Mouse (Mus musculus) CH12.LX (cell line): ENCODE measurements at regions not wholly inside any gene's neighbourhood (a gene's known extent, or its start where the extent isn't known, plus 50 kb on each side); places are given as distances from the start of the nearest gene placed in this dataset.

Source experiments
- DNase-seq: peaks from one replicate; pipeline ENCODE4 v3.0.0-alpha.2; 2013; ENCODE audit errors: extremely low read depth
- H3K27ac ChIP-seq: 2 replicates; pipeline ENCODE4 v1.5.1; 2012; ENCODE audit warnings: low read depth, mild to moderate bottlenecking, control low read depth, moderate library complexity; ENCODE audit not compliant: insufficient read depth
- H3K27me3 ChIP-seq: replicated peaks from 2 replicates; pipeline ENCODE3; 2012; ENCODE audit warnings: inconsistent platforms
- H3K36me3 ChIP-seq, 2 experiments: replicated peaks in 1 of 2; 2 replicates each; pipeline versions ENCODE3 to v1.6.1; 2012; ENCODE audit warnings: inconsistent platforms in 1 of 2, low read length in 1 of 2, mild to moderate bottlenecking in 1 of 2, mixed read lengths in 1 of 2, moderate library complexity in 1 of 2; ENCODE audit not compliant: control insufficient read depth in 1 of 2, insufficient read depth in 1 of 2
- H3K4me1 ChIP-seq, 2 experiments: 2 replicates each; pipeline ENCODE4 v1.6.1; 2012; ENCODE audit warnings: inconsistent platforms in 1 of 2, moderate library complexity in 1 of 2; ENCODE audit not compliant: insufficient read depth in 2 of 2, control insufficient read depth in 1 of 2
- H3K4me2 ChIP-seq: 2 replicates; pipeline ENCODE4 v1.6.1; 2012; ENCODE audit warnings: low read depth, mild to moderate bottlenecking, control low read depth; ENCODE audit not compliant: poor library complexity, insufficient read depth, severe bottlenecking
- H3K4me3 ChIP-seq, 3 experiments: fragments of 150-350 bp in 1 of 3; sonication (generic) in 1 of 3; replicated peaks in 1 of 3; 2 replicates each; pipeline versions ENCODE3 to v1.5.1; 2011 to 2012; ENCODE audit warnings: low read depth in 2 of 3, low read length in 2 of 3, mild to moderate bottlenecking in 2 of 3, moderate library complexity in 2 of 3, control low read depth in 1 of 3, improper control_type of control experiment in 1 of 3, inconsistent platforms in 1 of 3, mixed read lengths in 1 of 3; ENCODE audit not compliant: poor library complexity in 1 of 3
- H3K79me2 ChIP-seq: replicated peaks from 2 replicates; pipeline ENCODE4 v1.6.1; 2012; ENCODE audit warnings: mild to moderate bottlenecking, moderate library complexity; ENCODE audit not compliant: control insufficient read depth, poor library complexity, insufficient read depth, severe bottlenecking; ENCODE audit errors: extremely low read depth
- H3K9ac ChIP-seq: 2 replicates; pipeline ENCODE4 v1.6.1; 2012; ENCODE audit warnings: low read depth, mild to moderate bottlenecking, control low read depth, moderate library complexity; ENCODE audit not compliant: insufficient read depth
- H3K9me3 ChIP-seq: replicated peaks from 2 replicates; pipeline ENCODE3; 2012; ENCODE audit warnings: low read length, inconsistent platforms, mixed read lengths
- CHD1 ChIP-seq: IDR thresholded peaks from 2 replicates; pipeline ENCODE4 v1.6.1; 2012; ENCODE audit warnings: low read depth, low read length, improper control_type of control experiment, inconsistent platforms
- EP300 ChIP-seq: IDR thresholded peaks from 2 replicates; pipeline ENCODE4 v1.6.1; 2011; ENCODE audit warnings: low read length, improper control_type of control experiment
- GABPA ChIP-seq: IDR thresholded peaks from 2 replicates; pipeline ENCODE4 v1.6.1; 2012; ENCODE audit warnings: low read depth, low read length, improper control_type of control experiment, inconsistent platforms; ENCODE audit not compliant: insufficient replicate concordance
- HCFC1 ChIP-seq: IDR thresholded peaks from 2 replicates; pipeline ENCODE4 v1.6.1; 2012; ENCODE audit warnings: low read depth, mild to moderate bottlenecking, inconsistent platforms, low read length, improper control_type of control experiment
- IRF4 ChIP-seq: IDR thresholded peaks from 2 replicates; pipeline ENCODE4 v1.6.1; 2014; ENCODE audit warnings: low read depth, mild to moderate bottlenecking, inconsistent platforms, low read length, improper control_type of control experiment
- JUN ChIP-seq: IDR thresholded peaks from 2 replicates; pipeline ENCODE4 v1.6.1; 2011; ENCODE audit warnings: low read depth, mild to moderate bottlenecking, low read length, improper control_type of control experiment, moderate library complexity; ENCODE audit not compliant: insufficient read depth
- JUND ChIP-seq: conservative IDR thresholded peaks from 2 replicates; pipeline ENCODE4 v1.6.1; 2011; ENCODE audit warnings: low read depth, low read length, improper control_type of control experiment
- NELFE ChIP-seq: IDR thresholded peaks from 2 replicates; pipeline ENCODE4 v1.6.1; 2011; ENCODE audit warnings: low read depth, low read length, improper control_type of control experiment
- PAX5 ChIP-seq: IDR thresholded peaks from 2 replicates; pipeline ENCODE4 v1.6.1; 2012; ENCODE audit warnings: low read length, inconsistent platforms, mixed read lengths
- POLR2A ChIP-seq: IDR thresholded peaks from 2 replicates; pipeline ENCODE4 v1.6.1; 2011; ENCODE audit warnings: low read depth, mild to moderate bottlenecking, improper control_type of control experiment, low read length
- RAD21 ChIP-seq: IDR thresholded peaks from 2 replicates; pipeline ENCODE4 v1.6.1; 2011; ENCODE audit warnings: low read depth, mild to moderate bottlenecking, low read length, improper control_type of control experiment, moderate library complexity
- RCOR1 ChIP-seq: conservative IDR thresholded peaks from 2 replicates; pipeline ENCODE4 v1.6.1; 2012; ENCODE audit warnings: low read depth, mild to moderate bottlenecking, inconsistent platforms, low read length, improper control_type of control experiment
- TCF12 ChIP-seq: IDR thresholded peaks from 2 replicates; pipeline ENCODE4 v1.6.1; 2014; ENCODE audit warnings: low read depth, mild to moderate bottlenecking, inconsistent platforms, low read length, improper control_type of control experiment
- ZMIZ1 ChIP-seq: IDR thresholded peaks from 2 replicates; pipeline ENCODE4 v1.6.1; 2012; ENCODE audit warnings: low read depth, mild to moderate bottlenecking, inconsistent platforms, low read length, improper control_type of control experiment
- ZNF384 ChIP-seq: IDR thresholded peaks from 2 replicates; pipeline ENCODE4 v1.6.1; 2012; ENCODE audit warnings: low read depth, low read length, improper control_type of control experiment, inconsistent platforms
- dilution Hi-C: fragments of 300-500 bp; cut with MboI; formaldehyde crosslinking; loops from 2 replicates; pipeline ENCODE4 v1.14.3; 2020; ENCODE audit warnings: low sequenced_read_pairs; ENCODE audit not compliant: extremely low pct_unique_long_range_greater_than_20kb, extremely low pct_ligation_motif_present
- in situ Hi-C: fragments of 300-500 bp; cut with MboI; formaldehyde crosslinking; loops from 3 replicates; pipeline ENCODE4 v1.14.3; 2019; ENCODE audit warnings: low sequenced_read_pairs, low pct_ligation_motif_present, low pct_unique_long_range_greater_than_20kb, mixed read lengths

DNA sequence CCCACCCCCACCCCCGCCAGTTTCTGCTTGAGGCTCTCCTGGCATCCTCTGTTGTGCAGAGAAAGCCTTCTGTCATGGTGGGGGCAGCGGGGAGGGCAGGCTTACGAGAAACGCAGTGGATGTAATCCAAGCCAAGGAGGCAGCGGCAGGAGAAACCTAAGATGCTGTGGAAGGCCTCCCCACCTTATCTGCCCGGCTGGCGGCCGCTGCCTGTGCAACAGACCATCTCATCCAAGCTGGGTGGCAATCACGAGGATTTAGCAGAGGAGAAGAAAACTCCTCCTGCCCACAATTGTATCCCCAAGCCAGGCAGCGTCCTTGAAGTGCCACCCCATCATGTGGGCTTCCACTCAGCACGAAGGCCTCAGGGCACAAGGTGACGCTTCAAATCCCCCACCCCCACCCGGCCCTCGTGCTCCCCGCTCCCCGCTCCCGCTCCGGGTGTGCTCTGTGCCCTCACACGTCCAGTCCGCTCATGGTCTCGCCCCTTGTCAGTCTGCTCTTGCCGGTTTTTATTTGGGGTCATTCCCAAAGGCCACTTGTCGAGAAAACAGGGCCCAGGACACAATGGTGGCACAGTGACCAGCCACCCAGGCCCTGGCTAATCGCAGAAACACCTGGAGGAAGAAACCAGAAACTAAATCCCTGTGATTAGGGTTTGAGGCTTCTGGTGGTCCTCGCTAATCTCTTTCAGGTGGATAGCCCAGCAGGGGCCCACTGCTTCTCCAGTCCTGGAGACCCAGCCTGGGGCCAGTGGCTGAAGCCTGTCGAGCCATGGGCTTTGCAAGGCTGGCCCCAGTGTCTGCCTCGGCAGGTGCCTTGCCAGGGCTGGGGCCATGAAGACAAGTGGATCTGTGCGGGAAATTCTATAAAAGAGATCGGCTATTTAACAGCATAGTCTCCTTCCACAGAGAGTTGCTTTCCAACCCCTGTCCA, 58.6 kb upstream of the Gsc start:
- no peaks in the 10 kb centered on the region for H3K4me1 ChIP-seq
- H3K9ac ChIP-seq, result no peak overlapping the region
- no peak overlapping the region for H3K4me2 ChIP-seq
- H3K4me3 ChIP-seq, result no peak overlapping the region
- H3K79me2 ChIP-seq, result no peaks in the 10 kb centered on the region
- TF ChIP-seq RCOR1 (no peak), CHD1 (no peak), PAX5 (no peak), TCF12 (no peak), ZNF384 (no peak)
- dilution Hi-C loops, result no loop called here
- in situ Hi-C loops, result no loop called here
- H3K36me3 ChIP-seq, result no peaks in the 10 kb centered on the region
- H3K9me3 ChIP-seq, result peaks cover 3% of the 10 kb centered on the region
- H3K27ac ChIP-seq, result no peak overlapping the region
- peaks cover 77% of the 10 kb centered on the region for H3K27me3 ChIP-seq
- DNase-seq, result no peak

DNA sequence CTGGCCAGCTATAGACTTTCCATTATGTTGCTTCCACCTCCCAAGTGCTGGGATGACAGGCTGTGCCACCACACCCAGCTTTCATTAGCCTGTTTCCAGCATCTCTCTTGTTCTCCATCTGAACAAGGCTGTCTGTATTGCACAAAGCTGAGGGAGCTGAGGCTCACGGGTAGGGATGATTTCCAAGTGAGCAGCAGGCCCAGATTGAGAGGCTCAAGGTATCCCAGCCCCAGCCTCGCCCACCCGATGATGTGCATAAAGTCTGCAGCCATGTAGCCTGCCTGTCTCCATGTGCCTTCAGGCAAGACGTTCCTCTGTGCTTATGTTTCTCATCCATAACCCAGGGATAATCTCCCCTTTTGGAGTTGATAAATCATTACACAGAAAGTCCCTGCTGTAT, 57.5 kb upstream of the Gsc start:
- H3K4me3 ChIP-seq, result no peak overlapping the region
- no peaks in the 10 kb centered on the region for H3K36me3 ChIP-seq
- H3K9ac ChIP-seq, result no peak overlapping the region
- no peaks in the 10 kb centered on the region for H3K4me1 ChIP-seq
- H3K79me2 ChIP-seq, result no peaks in the 10 kb centered on the region
- H3K4me2 ChIP-seq, result no peak overlapping the region
- H3K9me3 ChIP-seq, result peaks cover 10% of the 10 kb centered on the region
- in situ Hi-C loops (no loop called here), dilution Hi-C loops (no loop called here)
- no peak for TF ChIP-seq RAD21
- TF ChIP-seq GABPA, result no peak
- TF ChIP-seq JUN, result no peak
- no peak for TF ChIP-seq JUND
- TF ChIP-seq HCFC1, result no peak
- no peak for TF ChIP-seq EP300
- TF ChIP-seq ZMIZ1, result no peak
- no peak for TF ChIP-seq NELFE
- TF ChIP-seq IRF4, result no peak
- no peak for TF ChIP-seq POLR2A
- peaks cover 68% of the 10 kb centered on the region for H3K27me3 ChIP-seq
- no peak overlapping the region for H3K27ac ChIP-seq
- no peak for DNase-seq
